Mouse (Mus musculus) thymus, adult 2 months (tissue): Measurements from ENCODE around the gene Pigt.

Experiments used
- CTCF ChIP-seq: fragments of 200-500 bp; IDR thresholded peaks from 2 replicates; pipeline ENCODE4 v1.5.1; 2012; ENCODE audit warnings: mild to moderate bottlenecking, control low read depth, low read length, moderate library complexity, borderline replicate concordance; ENCODE audit not compliant: control insufficient read depth, poor library complexity, insufficient read depth; ENCODE audit errors: extremely low read depth
- POLR2A ChIP-seq: fragments of 200-500 bp; IDR thresholded peaks from 2 replicates; pipeline ENCODE4 v1.6.1; 2012; ENCODE audit warnings: mild to moderate bottlenecking, low read length, control low read depth, moderate library complexity; ENCODE audit not compliant: control insufficient read depth, poor library complexity, insufficient read depth; ENCODE audit errors: extremely low read depth

- TF ChIP-seq POLR2A (no peak), CTCF (no peak)
Measured at GRCm38 (mm10) chr2:164505619-164506347, 8.5 kb downstream of the Pigt start.
